Mouse (Mus musculus) intestine, embryonic 16.5 days (tissue): ENCODE results near the gene P4ha1. TPM values are rescaled to one million over a fixed set of nuclear protein-coding genes. Genes with fewer than 3 reads are reported as not detected.

Source experiments
- ATAC-seq: fragments of 200-750 bp; cut with Nextera tagmentation; 2 replicates; pipeline ENCODE4 v1.8.0; 2017; ENCODE audit warnings: moderate TSS enrichment, moderate library complexity
- H3K27ac ChIP-seq: fragments of 300-500 bp; sonication (generic); 2 replicates; pipeline ENCODE4 v1.5.1; 2014; ENCODE audit warnings: mild to moderate bottlenecking, low read length
- H3K27me3 ChIP-seq: fragments of 300-500 bp; sonication (generic); replicated peaks from 2 replicates; pipeline ENCODE4 v1.6.1; 2014; ENCODE audit warnings: low read length, control low read depth, mixed read lengths; ENCODE audit not compliant: control insufficient read depth, insufficient read depth
- H3K36me3 ChIP-seq: fragments of 300-500 bp; sonication (generic); 2 replicates; pipeline ENCODE4 v1.6.1; 2014; ENCODE audit warnings: low read length, control low read depth; ENCODE audit not compliant: control insufficient read depth, insufficient read depth
- H3K4me1 ChIP-seq: fragments of 300-500 bp; sonication (generic); 2 replicates; pipeline ENCODE4 v1.6.1; 2014; ENCODE audit warnings: low read length, control low read depth, mixed read lengths; ENCODE audit not compliant: control insufficient read depth, insufficient read depth
- H3K4me2 ChIP-seq: fragments of 300-500 bp; sonication (generic); 2 replicates; pipeline ENCODE4 v1.6.1; 2014; ENCODE audit warnings: low read depth, low read length, control low read depth
- H3K4me3 ChIP-seq: fragments of 300-500 bp; sonication (generic); 2 replicates; pipeline ENCODE4 v1.5.1; 2014; ENCODE audit warnings: mild to moderate bottlenecking, low read length
- H3K9ac ChIP-seq: fragments of 300-500 bp; sonication (generic); 2 replicates; pipeline ENCODE4 v1.6.1; 2014; ENCODE audit warnings: low read depth, low read length
- H3K9me3 ChIP-seq: fragments of 300-500 bp; sonication (generic); 2 replicates; pipeline ENCODE4 v1.6.1; 2016; ENCODE audit warnings: low read length, control low read depth; ENCODE audit not compliant: control insufficient read depth
- WGBS: fragments of 180-500 bp; shearing (Covaris S2); extraction: QIAGEN DNeasy Blood & Tissue Kit; methylation state at CpG from one replicate; pipeline ENCODE4 v1.1.7; 2014; 5-methylcytosine and 5-hydroxymethylcytosine counted together
- polyA plus RNA-seq: library from polyadenylated mRNA; unstranded; fragments of >200 nt; fragmentation: Nextera tagmentation; extraction: Ambion mirVana; gene quantifications from 2 replicates; pipeline ENCODE4 v1.2.1, GENCODE M21; 2015

The P4ha1 gene
- polyA plus RNA-seq, 1 experiment from 2014 or later: 69.4 TPM

DNA sequence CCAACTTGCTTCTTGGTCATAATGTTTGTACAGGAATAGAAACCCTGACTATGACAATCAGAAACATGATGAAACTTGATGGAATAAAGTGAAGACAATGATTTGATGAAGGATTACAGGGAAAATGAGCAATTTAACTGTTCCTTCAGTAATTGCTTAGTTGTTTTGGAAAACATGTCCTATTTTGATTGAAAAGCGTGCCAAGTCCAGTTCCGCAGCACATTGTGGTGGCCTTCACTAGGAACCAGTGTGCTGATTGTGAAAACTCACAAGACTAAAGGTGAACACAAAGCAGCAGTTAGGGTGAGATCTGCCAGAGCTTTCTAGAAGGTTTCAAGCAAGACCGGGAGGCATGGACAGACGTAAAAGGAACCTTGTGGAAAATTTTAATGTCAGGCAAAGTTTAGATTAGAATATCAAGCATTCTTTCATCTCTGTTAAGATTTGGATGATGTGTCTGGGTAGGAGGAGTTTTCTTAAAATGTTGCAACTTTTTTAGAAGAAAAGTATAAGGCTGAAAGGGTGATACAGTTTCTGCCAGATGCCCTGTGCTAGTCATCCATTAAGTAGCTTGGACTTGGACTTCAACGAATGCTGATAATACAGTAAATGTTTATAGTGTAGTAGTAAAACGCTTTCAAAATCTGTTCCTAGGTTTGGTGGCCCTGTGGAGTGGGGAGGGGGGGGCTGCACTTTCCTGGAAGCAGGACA is 8.6 kb downstream of the P4ha1 start:
- Histone ChIP-seq H3K9ac (no peak overlapping the region), H3K27me3 (no peaks in the 10 kb centered on the region), H3K36me3 (no peaks in the 10 kb centered on the region), H3K9me3 (no peaks in the 10 kb centered on the region), H3K4me1 (peaks cover 15% of the 10 kb centered on the region), H3K4me3 (no peak overlapping the region), H3K4me2 (no peak overlapping the region), H3K27ac (0 out of 2 replicates have a peak overlapping the region, but pooled peaks have one; percentile 28)
- WGBS: 63% methylated on average over 6 of the region's 6 CpGs
- no peak for ATAC-seq

DNA sequence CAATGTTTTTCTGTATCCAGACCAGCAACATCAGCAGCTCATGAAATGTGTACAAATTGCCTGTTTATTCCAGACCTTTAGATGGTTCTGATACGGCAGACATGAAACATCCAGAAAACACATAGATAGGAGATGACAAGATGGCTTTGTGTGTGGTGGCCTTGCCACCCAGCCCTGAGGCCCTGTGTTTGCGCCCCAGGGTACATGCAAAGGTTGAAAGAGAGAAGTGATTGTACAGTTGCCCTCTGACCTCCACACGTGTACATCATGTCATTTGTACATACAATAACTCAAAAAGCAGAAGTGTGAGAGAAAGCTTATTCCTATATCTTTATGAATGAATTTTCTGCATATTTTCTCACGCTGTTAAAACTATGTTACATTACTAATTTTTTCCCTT is 10.3 kb downstream of the P4ha1 start:
- H3K9me3 ChIP-seq: no peaks in the 10 kb centered on the region
- no peak for ATAC-seq
- H3K4me3 ChIP-seq: no peak overlapping the region
- H3K4me1 ChIP-seq: peaks cover 15% of the 10 kb centered on the region
- no peak overlapping the region for H3K4me2 ChIP-seq
- WGBS: 84% methylated on average over 4 of the region's 4 CpGs
- no peaks in the 10 kb centered on the region for H3K27me3 ChIP-seq
- no peak overlapping the region for H3K9ac ChIP-seq
- H3K27ac ChIP-seq: no peak overlapping the region
- H3K36me3 ChIP-seq: peaks cover 4% of the 10 kb centered on the region; the same call in 1 of the 2 replicates

DNA sequence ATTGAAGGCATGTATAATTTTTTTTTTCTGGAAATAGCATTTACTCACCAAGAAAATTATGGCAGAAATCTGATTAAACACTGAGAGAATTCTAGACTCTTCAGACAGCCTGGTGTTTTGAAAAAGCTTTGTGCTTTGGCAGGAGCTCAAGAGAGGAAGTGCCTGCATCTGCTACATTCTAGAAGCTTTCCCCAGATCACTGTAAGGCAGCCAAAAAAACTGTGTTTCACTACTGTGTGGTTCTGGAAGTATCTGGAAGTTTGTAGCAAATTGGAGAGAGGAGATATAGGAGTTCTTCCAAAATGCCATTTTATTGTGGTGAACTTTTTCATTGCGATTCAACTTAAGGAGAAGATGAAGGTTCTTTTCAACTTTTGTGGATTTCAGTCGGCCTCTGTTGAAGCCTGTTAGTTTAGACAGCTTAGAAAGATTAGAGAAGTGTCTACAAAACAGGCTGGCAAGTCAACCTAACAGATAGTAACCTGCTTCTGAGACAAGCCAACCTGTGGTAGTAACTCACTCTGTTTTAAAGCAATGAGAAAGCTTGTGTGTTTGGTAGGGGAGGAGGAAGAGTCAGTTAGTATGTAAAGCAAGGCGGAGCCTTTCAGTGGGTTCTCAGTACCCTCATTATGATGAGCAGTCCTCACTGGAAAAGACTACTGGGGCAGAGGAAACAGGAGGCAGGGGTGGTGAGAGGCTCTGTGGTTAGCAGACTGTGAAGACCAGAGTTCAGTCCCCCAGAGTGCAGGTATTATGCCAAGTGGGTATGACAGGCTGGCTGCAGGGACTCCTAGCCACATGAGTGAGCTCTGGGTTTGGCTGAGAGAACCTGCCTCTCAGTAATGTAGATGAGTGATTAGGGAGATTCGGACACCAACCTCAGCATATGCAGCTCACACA is 12.1 kb downstream of the P4ha1 start:
- Histone ChIP-seq H3K9me3 (no peaks in the 10 kb centered on the region), H3K9ac (no peak overlapping the region), H3K4me1 (peaks cover 15% of the 10 kb centered on the region), H3K27me3 (no peaks in the 10 kb centered on the region), H3K4me3 (no peak overlapping the region), H3K27ac (peak overlapping the region; percentile 20), H3K4me2 (no peak overlapping the region), H3K36me3 (peaks cover 4% of the 10 kb centered on the region; the same call in 1 of the 2 replicates)
- 68% methylated on average over 4 of the region's 4 CpGs for WGBS
- no peak for ATAC-seq

DNA sequence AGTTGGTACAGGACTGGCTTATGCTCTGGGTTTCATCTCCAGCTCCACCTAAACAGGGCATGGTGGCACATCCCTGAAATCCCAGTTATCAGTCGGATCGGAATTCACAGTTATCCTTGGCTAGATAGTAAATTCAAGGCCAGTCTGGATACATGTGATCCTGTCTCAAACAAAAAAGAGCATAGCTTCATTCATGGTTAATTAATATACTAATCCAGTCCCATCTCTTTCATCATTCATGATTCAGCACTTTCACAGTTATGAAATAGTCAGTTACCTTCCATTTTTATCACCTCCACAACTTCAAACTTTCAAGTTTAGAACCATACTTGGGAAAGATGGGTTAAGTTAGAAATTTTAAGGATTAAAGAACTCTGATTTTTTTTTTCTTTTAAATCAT is 13.0 kb downstream of the P4ha1 start:
- no peak overlapping the region for H3K27ac ChIP-seq
- ATAC-seq: no peak
- no peak overlapping the region for H3K4me2 ChIP-seq
- no peak overlapping the region for H3K9ac ChIP-seq
- no peaks in the 10 kb centered on the region for H3K9me3 ChIP-seq
- peaks cover 15% of the 10 kb centered on the region for H3K4me1 ChIP-seq
- H3K4me3 ChIP-seq: no peak overlapping the region
- H3K36me3 ChIP-seq: peaks cover 4% of the 10 kb centered on the region; the same call in 1 of the 2 replicates
- 85% methylated on average over 2 of the region's 2 CpGs for WGBS
- H3K27me3 ChIP-seq: no peaks in the 10 kb centered on the region

DNA sequence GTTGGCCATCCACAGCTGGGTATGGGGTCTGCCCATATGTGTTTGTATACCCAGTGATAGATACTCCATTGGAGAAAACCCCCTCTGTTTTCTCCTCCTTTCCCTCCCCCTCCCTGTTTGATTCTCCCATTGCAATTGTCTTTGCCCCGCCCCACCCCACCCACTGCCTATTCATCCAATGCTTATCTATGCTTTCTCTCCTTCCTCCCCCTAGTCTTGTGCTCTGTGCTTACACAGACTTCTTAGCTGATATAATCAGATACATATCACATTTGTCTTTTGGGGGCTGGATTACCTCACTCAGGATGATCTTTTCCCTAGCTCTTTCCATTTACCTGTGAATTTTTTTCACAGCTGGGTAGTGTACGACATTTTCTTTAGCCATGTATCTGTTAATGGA is 23.5 kb downstream of the P4ha1 start:
- WGBS: 96% methylated on average over 2 of the region's 2 CpGs
- no peak overlapping the region for H3K27ac ChIP-seq
- no peak overlapping the region for H3K4me3 ChIP-seq
- H3K36me3 ChIP-seq: peaks cover 22% of the 10 kb centered on the region
- no peaks in the 10 kb centered on the region for H3K4me1 ChIP-seq
- no peak overlapping the region for H3K9ac ChIP-seq
- no peaks in the 10 kb centered on the region for H3K9me3 ChIP-seq
- H3K4me2 ChIP-seq: no peak overlapping the region
- no peak for ATAC-seq
- H3K27me3 ChIP-seq: no peaks in the 10 kb centered on the region

DNA sequence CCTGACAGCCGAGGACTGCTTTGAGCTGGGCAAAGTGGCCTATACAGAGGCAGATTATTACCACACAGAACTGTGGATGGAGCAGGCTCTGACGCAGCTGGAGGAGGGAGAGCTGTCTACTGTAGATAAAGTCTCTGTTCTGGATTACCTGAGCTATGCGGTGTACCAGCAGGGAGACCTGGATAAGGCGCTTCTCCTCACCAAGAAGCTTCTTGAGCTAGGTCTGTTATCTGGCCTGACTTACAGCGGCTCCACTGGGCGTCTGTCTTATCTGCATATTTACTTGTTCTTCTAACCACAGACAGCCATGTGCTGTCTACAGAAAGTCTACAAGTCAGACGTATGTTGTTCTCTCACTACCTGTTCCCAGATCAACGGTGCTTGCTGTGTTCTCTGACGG is 25.1 kb downstream of the P4ha1 start:
- peak; percentile 70 for ATAC-seq
- peaks cover 24% of the 10 kb centered on the region for H3K36me3 ChIP-seq
- no peaks in the 10 kb centered on the region for H3K27me3 ChIP-seq
- H3K4me1 ChIP-seq: no peaks in the 10 kb centered on the region
- no peaks in the 10 kb centered on the region for H3K9me3 ChIP-seq
- H3K4me3 ChIP-seq: no peak overlapping the region
- no peak overlapping the region for H3K27ac ChIP-seq
- 91% methylated on average over 9 of the region's 9 CpGs for WGBS
- no peak overlapping the region for H3K9ac ChIP-seq
- no peak overlapping the region for H3K4me2 ChIP-seq

DNA sequence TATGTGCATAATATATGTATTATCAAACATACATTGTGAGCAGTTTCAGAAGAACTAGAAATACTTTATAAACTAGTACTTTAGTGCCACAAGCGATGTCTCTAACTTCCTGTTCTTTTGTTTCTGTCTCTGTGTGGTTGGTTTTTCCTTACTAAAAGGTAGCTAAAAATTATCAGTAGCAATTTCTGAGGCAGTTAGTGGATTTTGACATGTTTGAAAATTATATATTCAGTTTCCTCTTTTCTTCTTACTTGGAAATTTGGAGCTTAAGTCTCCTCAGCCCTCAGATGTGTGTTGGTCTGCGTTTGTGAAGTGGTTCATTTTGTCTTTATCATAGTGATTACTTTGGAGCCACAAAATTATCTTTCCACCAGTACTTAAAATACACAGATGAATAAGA is 26.4 kb downstream of the P4ha1 start:
- no peak overlapping the region for H3K4me2 ChIP-seq
- 95% methylated on average over 2 of the region's 2 CpGs for WGBS
- H3K4me3 ChIP-seq: no peak overlapping the region
- ATAC-seq: no peak
- H3K27ac ChIP-seq: no peak overlapping the region
- no peaks in the 10 kb centered on the region for H3K9me3 ChIP-seq
- H3K27me3 ChIP-seq: no peaks in the 10 kb centered on the region
- H3K4me1 ChIP-seq: no peaks in the 10 kb centered on the region
- H3K36me3 ChIP-seq: peaks cover 29% of the 10 kb centered on the region
- no peak overlapping the region for H3K9ac ChIP-seq

DNA sequence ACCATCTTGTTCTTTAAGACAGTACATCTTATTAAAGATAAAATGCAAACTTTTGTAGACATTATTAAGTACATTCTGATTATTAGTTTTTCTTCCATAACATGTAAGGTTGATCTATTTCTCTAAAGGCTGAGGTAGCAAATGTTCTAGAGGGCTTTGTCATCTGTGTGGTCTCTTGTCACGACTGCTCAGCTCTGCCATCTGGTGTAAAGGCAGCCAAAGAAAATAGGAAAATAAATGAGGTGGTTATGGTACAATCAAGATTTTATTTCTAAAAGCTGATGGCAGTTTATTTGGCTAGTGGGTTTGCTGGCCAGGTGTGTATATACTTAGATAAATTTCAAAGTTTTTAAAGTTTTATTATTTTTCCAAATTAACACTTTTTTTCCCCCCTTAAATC is 30.0 kb downstream of the P4ha1 start:
- peaks cover 23% of the 10 kb centered on the region for H3K36me3 ChIP-seq
- H3K9me3 ChIP-seq: no peaks in the 10 kb centered on the region
- ATAC-seq: no peak
- WGBS: 52% methylated on average over 1 of the region's 1 CpGs
- no peak overlapping the region for H3K9ac ChIP-seq
- 0 out of 2 replicates have a peak, but pooled peaks cover 3% of the 10 kb centered on the region for H3K4me1 ChIP-seq
- H3K27ac ChIP-seq: no peak overlapping the region
- no peaks in the 10 kb centered on the region for H3K27me3 ChIP-seq
- no peak overlapping the region for H3K4me2 ChIP-seq
- H3K4me3 ChIP-seq: no peak overlapping the region

DNA sequence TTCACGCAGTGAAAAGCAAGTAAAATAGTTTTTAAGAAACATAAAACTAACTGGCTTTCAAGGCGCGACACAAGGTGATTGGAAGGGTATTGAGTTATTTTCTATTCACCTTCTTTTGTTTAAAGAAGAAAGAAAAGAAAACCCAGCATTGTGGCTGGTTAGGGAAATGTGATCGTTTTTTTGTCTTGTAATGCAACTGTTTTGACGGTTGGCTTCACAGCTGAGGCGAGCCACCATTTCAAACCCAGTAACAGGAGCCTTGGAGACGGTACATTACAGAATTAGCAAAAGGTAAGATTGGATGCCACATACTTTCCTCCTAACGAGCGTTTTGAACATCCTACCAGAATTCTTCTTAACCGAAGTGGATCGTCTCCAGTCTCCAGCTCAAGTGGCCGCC is 31.0 kb downstream of the P4ha1 start:
- ATAC-seq: no peak
- H3K9ac ChIP-seq: no peak overlapping the region
- no peaks in the 10 kb centered on the region for H3K9me3 ChIP-seq
- peaks cover 18% of the 10 kb centered on the region for H3K36me3 ChIP-seq
- no peaks in the 10 kb centered on the region for H3K27me3 ChIP-seq
- H3K4me1 ChIP-seq: 0 out of 2 replicates have a peak, but pooled peaks cover 3% of the 10 kb centered on the region
- no peak overlapping the region for H3K4me2 ChIP-seq
- 92% methylated on average over 12 of the region's 12 CpGs for WGBS
- no peak overlapping the region for H3K27ac ChIP-seq
- no peak overlapping the region for H3K4me3 ChIP-seq
